Mouse (Mus musculus) adrenal gland, adult 2 months (tissue): ENCODE results near the gene Klf16. TPM values are rescaled to one million over a fixed set of nuclear protein-coding genes. Genes with fewer than 3 reads are reported as not detected.

Experiments used
- DNase-seq: peaks from one replicate; pipeline ENCODE4 v3.0.0; 2021
- long read RNA-seq: library from polyadenylated mRNA; stranded (forward); transcript quantifications from one replicate; pipeline ENCODE4 v2.0.0, GENCODE M21; 2021
- polyA plus RNA-seq: library from polyadenylated mRNA; depleted of rRNA; stranded (reverse); fragments of >200 nt; gene quantifications from 2 replicates; pipeline ENCODE4 v1.2.3, GENCODE M21; 2012; rRNA removed
- total RNA-seq, 2 experiments: library from RNA; stranded (reverse); gene quantifications; 2 replicates each; pipeline ENCODE4 v1.2.3; 2021

Gene Klf16
- 10 to 100 TPM in 1 of 2 experiments, 1 to 10 TPM in 1; 9.6 to 10.6 TPM for total RNA-seq
- polyA plus RNA-seq, result 39.5 and 48.0 TPM in 2 replicates
- long read RNA-seq, transcript Klf16-201 (2 exons, 2,674 nt), result major isoform, 10 of 12 reads
- long read RNA-seq, partial matches to known transcripts, result 2 of 12 reads
- long read RNA-seq, other reads (novel, unspliced or antisense), result 0 of 12 reads

DNA sequence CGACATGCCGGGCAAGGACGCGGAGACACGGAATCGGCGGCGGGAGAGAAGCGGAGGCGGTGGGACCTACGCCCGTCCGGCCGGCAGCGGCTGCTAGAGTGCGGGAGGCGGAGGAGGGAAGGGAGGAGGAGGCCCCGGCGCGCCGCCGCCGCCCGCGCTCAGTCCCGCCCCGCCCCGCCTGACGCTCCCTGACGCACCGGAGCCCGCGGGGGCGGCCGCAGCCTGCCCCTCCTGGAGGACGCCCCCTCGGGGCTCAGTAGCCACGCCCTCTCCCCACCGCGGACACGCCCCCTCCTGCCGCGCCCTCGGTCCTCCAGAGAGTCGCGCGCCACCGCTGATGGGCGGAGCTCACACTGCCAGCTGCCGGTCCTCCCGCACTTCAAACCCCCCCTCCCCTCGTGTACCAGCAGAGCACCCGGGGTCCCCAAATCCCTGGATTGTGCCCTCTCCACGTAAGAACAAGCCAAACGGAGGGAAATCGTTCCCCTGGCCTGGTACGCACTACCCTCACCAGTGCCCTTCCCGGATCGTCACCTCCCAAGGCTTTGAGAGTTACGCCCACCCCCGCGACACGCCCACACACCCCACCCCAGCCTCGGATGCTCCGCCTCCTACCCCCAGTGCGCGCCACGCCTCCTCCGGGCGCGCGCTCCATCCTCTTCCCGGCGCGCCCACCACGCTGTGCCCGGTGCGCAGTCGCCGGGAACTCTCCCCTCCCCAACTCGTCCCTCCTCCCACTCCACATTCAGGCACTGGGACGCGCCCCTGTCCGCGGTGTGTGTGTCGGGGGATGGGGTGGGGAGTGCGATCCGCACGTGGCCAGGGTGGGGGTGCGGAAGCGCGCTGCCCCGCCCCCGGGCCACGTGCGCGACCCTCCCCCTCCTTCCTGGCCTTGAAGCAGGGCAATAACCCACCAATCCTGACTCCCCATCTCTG, at the start of gene Klf16:
Gene Klf16 (minus strand): TSS at position 127 of the 936 bp plus-strand sequence.
- peak; percentile 100 for DNase-seq

DNA sequence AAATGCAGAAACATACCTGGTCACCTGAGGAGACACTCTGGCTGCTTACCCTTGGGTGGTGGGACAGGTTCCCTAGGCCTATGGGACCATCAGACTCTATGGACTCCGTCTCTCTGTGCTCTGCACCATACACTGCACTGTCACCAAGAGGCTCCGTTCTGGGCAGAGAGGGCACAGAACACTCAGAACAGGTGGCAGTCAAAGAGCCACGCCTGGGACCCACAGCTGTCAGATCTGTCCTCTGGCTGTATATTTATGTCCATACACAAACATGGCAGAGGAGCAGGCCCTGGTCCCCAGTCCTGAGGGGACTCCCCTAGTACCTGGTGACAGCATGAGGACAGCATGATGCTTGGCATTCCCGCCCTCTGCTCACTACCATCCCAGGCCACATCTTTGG, 48.6 kb upstream of the Klf16 start:
- no peak for DNase-seq

DNA sequence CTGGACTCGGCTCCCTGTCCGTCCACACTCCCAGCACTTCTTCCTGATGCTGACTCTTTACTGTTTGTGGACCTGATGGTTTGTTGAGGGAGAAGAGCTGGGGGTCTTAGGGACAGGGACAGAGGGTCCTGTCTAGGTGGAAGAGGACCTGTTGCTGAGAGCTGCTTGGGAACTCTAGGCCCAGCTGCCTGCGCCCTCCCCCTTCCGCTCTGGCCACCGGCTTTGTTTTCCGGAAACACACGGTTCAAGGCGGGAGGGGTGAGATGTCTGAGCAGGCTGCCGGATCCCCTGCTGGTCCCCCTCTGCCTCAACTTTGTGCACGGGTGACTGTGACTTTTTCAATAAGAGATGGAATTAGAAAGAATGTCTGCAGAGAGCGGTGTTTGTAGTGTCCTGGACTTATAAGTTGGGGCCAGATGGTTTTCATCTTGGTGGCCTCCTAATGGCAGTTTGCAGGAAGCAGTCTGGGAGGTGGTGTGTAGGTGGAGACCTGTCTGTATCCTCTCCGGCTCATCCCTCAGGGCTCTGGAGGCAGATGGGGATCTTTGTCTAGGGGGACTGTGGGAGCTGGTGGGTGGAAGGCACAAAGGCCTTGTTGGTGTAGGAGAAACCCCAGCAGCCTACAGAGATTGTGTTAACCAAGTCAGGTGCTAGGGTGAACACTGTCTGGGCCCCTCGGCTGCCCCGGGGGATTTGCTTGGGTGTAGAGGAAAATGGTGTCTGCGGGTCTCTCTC, 46.5 kb upstream of the Klf16 start:
- peak; percentile 76 for DNase-seq

DNA sequence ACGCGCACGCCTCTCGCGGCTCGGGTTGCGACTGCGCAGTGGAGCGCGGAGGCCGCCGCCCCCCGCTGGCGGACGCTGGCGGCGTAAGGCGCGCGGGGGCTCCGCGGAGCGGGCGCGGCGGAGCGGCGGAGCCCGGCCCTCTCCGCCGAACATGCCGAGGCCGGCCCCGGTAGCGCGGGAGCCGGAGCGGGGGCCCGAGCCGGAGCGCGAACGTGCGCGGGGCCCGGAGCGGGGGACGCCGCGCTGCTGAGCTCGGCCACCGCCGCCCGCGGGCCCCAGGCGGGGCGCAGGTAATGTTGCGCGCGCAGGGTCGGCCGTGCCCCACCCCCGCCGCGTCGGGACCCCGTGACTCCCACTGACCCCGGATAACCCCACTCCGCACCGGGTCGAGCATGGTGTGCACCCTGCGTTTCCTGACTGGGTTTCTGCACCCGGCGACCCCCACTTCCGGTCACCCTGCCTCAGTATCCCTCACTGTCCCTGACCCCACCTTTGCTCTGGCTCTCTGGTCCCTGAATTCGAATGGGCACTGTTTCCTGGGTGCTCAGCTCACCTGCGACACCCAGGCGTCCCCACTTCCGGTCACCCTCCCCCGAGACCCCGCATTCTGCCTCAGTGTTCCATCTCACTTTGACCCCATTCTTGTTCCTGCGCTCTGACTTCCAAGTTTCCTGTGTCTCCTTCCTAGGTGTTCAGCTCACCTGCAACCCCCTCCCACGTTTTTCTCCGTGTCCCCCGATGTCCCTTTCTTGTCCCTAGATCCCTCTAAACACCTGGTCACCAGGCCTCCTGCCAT, 45.7 kb upstream of the Klf16 start, which contains the start of gene Csnk1g2:
Gene Csnk1g2 (plus strand): TSS at position 178 of the 796 bp plus-strand sequence.
- DNase-seq, result no peak

DNA sequence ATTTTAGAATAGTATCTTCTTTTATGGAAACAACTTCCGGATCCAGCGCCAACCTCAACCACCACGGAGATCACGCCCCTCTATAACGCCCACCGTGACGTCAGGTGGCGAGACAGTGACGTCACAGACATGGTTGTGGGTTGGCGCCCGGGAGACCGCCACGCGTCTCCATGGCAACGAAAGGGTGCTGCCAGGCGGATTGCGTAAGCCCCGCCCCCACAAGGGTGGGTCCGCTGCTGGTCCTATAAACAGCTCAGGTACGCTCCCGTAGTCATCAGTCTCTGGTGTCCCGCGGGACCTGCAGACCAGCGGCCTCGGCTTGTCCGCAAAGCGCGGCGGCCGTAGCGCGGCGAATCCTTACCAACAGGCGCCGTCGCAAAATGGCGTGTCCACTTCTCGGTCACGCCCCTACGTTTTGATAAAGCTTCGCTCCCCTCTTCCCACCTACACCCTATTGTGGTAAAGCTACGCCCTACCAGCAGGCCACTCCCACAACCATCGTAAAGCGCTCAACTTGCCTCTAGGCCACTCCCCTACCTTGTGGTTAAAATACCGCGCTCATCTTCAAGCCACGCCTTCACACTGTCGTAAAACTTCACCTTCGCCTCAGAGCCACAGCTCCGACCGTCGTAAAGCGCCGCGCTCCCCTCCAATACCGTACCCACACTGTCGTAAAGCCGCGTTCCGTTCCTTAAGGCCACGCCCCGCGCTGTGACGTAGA, 45.0 kb upstream of the Klf16 start:
- DNase-seq, result peak; percentile 99

DNA sequence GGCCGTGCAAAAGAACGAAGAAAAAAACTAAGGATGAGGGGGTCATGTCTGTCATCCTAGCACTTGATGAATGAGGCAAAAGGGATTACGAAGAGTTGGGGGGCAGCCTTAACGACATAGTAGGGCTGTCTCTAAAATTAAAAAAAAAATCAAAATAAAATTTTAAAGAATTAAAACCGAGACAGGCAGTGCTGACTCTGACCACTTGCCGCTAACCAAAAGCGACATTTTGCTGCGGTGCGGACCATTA, 44.5 kb upstream of the Klf16 start:
- no peak for DNase-seq

DNA sequence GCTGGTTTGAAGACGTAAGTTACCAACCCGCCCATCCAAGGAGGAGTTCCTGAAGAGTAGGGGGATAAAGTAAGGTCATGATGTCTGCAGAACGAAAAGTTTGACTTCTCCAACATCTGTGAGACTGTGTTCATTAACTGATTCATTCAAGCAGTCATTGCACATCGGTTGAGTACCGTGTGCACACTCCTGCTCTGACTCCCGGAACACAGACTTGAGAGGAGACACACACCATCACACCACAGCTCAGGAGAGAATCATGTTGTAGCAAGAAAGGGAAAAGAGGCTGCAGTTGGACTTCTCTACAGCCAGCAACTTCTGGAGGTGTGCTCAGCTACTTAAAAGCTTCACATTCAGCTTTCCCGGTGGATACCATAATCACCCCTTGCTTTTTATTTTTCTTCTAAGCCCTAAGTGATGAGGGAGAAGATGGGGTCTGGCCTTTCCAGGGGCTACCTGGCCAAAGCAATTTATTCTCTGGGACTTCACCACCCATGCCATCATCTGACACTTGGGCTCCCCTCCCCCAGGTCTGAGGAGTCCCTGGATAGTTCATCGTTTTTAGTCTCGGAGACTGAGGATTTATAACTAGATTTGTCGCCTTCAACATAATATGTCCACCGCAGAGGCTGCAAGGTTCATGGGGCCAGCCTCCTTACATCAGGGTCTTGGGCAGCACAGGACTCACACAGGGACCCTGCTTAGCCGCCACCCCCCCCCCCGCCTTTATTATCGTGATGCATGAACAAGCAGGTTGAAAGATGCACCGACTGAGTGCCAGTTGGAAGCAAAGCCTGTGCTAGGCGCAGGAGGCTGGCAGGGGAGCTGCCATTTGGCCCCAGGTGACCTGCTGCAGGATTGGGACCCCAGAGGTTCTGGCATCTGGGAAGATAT, 43.9 kb upstream of the Klf16 start:
- no peak for DNase-seq

DNA sequence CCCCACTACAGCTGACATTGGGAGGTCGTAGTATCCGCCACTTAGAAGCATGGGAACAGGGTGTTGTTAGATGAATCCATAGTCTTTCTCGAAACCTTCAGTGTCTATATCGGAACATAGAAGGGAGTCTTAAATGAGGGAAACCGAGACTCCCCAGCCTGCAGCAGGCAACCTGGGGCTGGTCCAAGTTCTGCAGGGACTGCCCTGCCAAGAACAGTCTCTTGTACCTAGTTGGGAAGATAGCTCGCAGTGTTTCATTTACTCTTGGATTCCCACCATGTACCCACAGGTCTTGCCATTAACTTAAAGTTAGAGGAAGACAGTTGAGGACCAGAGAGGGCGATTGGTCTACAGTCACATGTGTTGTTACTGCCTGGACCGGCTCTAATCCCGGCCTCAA, 43.2 kb upstream of the Klf16 start:
- no peak for DNase-seq

DNA sequence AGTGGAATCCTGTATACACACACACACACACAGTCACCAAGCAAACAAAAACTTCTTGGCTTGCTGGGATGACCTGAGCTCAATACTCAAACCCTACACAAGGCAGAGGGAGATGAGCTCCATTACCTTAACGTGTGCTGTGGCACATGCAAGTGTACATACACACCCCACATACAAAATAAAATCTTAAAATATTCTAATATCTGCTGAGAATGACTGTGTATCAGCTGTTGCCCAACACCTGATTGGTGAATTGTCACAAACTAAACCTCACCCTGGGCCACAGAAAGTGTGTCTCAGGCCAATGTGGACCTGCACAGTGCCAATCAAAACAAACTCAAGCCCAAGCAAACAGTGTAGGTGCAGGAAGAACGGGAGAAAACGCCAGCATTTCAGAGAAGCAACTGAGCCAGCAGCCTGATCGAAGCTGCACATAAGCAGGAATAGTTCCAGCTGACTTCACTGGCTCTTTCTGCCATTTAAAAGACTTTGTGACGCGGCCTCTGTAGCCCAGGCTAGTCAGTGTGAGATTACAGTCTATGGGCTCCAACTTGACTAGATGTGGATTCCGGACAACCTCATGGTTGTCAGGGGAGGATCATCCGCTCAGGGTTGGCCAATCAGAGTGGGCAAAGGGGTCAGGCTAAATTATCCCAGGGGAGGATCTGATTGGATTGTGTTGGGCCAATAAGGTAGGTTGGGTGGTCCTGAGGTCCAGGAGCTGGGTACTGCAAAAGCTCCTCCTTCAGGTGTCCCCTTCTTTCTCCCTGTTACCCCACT, 42.5 kb upstream of the Klf16 start:
- DNase-seq, result no peak

DNA sequence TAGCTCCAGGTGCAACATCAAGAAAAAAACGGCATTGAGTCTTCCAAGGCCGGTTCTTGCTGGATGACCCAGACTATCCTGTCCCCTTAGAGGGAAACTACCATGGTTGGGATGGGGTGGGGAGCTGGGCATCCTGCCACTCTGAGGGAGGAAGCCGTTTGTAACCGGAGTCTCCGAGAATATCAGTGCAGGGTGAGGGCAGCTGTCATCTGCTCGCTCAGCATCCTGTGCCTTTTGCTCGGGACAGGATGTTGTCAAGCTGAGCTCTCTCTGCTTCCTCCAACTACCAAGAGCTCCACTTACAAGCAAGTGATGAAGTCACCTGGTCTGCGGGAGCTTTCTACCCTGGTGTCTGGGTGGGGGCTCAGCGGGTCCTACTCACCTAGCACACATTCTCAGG, 41.1 kb upstream of the Klf16 start:
- DNase-seq, result peak; percentile 69

DNA sequence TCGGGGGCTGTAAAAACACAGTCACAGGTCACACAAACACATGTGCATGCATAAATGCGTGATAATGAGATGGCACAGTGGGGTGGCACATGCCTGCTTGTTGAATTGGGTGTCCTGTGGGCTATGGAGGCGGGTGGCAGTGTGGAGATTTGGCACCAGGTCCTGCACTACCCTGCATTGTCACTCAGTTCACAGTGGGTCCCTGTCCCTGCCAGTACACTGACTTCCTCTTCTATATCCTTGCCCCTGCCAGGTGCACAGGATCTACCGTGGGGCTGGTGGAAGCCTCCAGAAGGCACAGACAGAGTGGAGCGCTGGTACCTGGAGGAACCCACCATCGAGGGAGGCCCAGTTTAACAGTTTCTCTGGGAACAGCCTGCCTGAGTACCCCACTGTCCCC, 37.2 kb upstream of the Klf16 start:
- DNase-seq, result no peak

DNA sequence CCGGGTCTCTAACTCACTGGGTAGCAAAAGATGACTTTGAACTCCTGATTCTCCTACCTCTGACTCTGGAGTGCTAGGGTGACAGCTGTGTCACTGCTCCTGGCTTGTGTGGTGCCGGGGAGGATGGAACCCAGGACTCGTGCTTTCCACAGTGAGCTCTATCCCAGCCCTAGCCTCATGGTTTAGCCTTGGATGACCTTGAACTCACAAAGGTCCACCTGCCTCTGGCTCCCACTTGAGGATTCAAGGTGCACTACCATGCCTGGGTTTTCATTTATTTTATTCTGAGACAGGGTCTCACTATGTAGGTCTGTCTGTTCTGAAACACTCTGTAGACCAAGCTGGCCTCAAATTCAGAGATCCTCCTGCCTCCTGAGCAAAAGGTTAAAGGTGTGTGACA, 36.7 kb upstream of the Klf16 start:
- DNase-seq, result no peak

DNA sequence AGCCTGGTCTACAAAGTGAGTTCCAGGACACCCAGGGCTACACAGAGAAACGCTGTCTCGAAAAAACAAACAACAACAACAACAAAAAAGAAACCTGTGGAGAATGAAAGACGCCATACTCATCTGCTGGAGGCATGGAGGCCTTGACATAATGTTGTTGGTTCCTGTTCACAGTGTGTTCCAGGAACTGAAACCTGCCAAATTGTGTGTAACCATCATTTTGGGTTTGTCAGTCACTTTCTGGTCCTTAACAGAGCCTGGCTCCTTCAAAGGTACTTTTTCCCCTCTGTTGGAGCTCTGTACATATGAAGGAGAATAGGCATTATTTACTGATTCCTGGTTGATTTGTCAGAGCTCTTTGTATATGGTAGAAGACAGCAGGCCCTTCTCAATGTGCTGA, 34.8 kb upstream of the Klf16 start:
- DNase-seq, result no peak

DNA sequence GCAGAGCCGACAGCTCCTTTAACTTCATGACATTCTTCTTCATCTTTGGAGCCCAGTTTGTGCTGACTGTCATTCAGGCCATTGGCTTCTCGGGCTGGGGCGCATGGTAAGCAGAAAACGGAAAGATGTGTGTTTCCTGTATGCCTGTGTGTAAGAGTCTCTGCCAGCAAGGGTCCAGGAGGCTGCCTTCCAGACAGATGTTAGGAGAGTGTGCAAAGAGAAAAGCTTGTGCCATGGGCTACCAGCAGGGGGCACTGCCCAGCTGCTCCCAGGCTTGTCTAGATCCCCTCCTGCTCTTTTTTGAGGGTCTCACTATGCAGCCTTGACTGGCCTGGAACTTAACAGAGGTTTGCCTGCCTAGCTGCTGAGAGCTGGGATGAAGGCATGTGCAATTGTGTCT, 33.9 kb upstream of the Klf16 start:
- DNase-seq, result peak; percentile 45

DNA sequence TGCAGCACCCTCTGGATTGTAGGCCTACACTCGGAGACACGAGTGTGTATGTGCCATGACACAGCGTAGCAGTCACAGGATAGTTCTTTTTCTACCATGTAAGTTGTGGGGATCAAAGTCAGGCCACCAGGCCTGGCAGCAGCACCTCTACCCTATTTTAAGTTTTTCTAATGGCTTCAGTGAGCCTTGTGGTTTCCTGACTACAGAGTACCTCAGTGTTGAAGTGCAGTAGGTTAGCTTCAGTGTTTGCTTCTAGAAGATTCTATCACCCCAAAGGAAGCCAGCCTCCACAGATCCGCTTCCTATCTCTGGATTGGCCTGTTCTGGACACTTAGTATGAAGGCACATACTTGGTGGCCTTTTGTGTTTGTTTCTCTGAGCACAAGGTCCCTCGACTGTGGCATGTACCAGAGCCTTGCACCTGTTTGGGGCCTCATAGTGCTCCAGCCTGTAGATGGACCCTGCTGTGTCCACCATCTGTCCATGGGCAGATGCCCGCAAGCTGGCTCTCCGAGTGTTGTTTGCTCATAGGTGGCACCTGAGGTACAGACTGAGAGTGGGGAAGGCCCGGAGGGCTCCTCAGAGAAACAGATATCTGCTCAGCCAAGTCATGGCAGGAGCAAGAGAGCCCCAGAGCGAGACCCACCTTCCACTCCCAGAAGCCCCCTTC, 33.1 kb upstream of the Klf16 start:
- no peak for DNase-seq

DNA sequence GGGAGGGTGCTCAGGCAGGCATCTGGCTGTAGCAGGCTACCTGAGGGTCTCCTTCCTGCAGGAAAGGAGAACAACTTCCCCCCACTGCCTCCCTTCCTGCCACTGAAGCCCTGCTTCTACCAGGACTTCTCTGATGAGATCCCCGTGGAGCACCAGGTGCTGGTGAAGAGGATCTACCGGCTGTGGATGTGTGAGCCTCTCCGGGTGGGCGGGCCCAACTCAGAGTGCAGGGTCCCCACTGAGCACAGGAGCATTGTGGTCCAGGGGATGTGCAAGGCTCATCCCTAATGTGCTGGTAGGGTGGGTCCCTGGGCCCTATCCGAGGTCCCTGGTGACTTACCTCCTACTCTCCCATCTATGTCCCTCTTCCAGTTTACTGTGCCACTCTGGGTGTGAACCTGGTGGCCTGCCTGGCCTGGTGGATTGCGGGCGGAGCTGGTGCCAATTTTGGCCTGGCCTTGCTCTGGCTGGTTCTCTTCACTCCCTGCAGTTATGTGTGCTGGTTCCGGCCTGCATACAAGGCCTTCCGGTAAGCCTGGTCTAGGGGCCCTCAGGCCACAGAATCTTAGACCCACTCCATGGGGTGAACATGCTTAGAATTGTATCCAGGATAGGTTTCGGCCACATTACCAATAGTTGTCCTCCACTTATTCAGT, 32.3 kb upstream of the Klf16 start:
- DNase-seq, result no peak

DNA sequence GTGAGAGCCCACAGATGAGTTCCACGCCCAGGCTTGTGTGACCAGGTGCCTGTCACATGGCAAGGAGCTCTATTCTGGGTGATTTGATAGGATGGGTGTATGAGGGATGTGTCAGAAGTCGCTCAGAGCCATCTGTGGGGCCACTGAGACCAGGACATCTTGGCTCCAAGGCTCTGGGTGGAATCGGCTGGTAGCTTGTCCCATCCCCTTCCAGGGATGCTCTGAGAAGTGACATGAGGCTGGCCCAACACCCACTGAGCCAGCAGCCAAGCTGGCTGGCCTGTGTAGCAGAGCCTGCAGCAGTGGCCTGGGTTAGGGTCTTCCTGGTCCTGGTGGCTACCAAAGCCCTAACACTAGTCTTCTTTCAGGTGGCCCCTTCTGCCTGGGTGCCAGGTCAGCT, 31.3 kb upstream of the Klf16 start:
- no peak for DNase-seq

DNA sequence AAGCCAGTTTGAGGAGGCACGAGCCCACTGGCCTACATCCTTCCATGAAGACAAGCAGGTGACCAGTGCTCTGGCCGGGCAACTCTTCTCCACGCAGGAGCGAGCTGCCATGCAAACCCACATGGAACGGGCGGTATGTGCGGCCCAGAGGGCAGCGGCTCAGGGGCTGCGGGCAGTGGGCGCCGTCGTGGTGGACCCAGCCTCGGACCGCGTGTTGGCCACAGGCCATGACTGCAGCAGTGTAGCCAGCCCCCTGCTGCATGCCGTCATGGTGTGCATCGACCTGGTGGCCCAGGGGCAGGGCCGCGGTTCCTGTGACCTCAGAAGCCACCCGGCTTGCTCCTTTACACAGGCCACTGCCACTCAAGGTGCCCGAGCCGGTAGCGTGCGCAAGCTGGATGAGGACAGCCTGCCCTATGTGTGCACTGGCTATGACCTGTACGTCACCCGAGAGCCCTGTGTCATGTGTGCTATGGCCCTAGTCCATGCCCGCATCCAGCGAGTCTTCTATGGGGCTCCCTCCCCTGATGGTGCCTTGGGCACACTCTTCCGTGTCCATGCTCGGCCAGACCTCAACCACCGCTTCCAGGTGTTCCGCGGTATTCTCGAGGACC, 29.7 kb upstream of the Klf16 start:
- no peak for DNase-seq
